Mouse (Mus musculus): ENCODE measurements at regions not wholly inside any gene's neighbourhood (a gene's known extent, or its start where the extent isn't known, plus 50 kb on each side); places are given as distances from the start of the nearest gene placed in this dataset.

DNA sequence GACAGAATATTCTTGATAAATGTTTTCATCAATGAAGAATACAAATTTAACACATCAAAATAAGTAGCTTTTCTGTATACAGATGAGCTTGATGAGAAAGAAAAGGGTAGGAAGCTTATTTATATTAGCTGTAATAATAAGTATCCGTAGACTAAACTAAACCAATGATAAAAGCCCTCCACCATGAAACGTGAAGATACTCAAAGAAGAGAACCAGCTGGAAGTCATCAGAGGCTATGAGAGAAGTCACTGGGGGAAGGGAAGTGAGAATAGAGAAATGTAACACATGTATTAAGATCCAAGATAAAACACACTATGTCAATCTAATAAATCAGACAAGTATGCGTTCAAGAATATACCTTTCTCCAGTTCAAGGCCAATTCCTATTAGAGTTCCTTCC, 382.7 kb upstream of the Dppa4 start:
- TF ChIP-seq MAFK (IDR thresholded peaks at IDR 0.05; ENCODE audit: insufficient read depth, low read depth, low read length) (no peak), HCFC1 (IDR thresholded peaks at IDR 0.05; ENCODE audit: borderline replicate concordance, insufficient read depth, low read length) (no peak), ZNF384 (IDR thresholded peaks at IDR 0.05; ENCODE audit: low read depth, low read length) (no peak)
